Comparison of ENCODE assay signal across 15 mouse cellular contexts in genomic region chr5:139479088-139479487, GRCm38 (mm10). TPM values are rescaled to one million over a fixed set of nuclear protein-coding genes. Genes with fewer than 3 reads are reported as not detected.
A peak's percentile ranks its signal among the peaks of the same experiment; 100 is the strongest.
DNase-seq lines count a peak whose midpoint lies in the region; ATAC-seq and TF ChIP-seq lines count a peak whose summit lies in the region.
"Had no signal": no experiment of that assay in that cellular context is flagged by ENCODE, and none has a peak within 500 bp of the region (broad histone marks: within the 10 kb centered on the region; RNA-seq: fewer than 3 reads in every experiment).

No protein-coding gene starts in this region.

- no peak overlapping the region for H3K27ac ChIP-seq in heart, adult 2 months
- H3K27ac ChIP-seq in kidney, embryonic 15.5 days = no peak overlapping the region
- H3K27ac ChIP-seq: embryonic facial prominence, embryonic 15.5 days; hindbrain, embryonic 13.5 days; limb, embryonic 10.5 days had no signal

- no peaks in the 10 kb centered on the region for H3K9me3 ChIP-seq in kidney, embryonic 15.5 days (replicated peaks)
- H3K9me3 ChIP-seq: embryonic facial prominence, embryonic 15.5 days; G1E; heart, embryonic 12.5 days; hindbrain, embryonic 13.5 days; limb, embryonic 10.5 days had no signal

- H3K4me3 ChIP-seq in heart, adult 2 months = no peak overlapping the region
- H3K4me3 ChIP-seq in C2C12 (ENCODE audit: insufficient read depth, poor library complexity, severe bottlenecking) = no peak overlapping the region
- no peak overlapping the region for H3K4me3 ChIP-seq in kidney, embryonic 15.5 days (replicated peaks)
- H3K4me3 ChIP-seq: embryonic facial prominence, embryonic 15.5 days; heart, embryonic 12.5 days; hindbrain, embryonic 13.5 days; limb, embryonic 10.5 days had no signal

- peak; percentile 18 to 27 for DNase-seq in heart, adult 2 months
- no peak for DNase-seq in heart, postnatal 10 days
- DNase-seq in cerebellum, postnatal 36 days = peak; percentile 32 to 46
- DNase-seq in monocyte, adult 2 months (ENCODE audit: low read depth in 1 of 2, low spot score in 2 of 2) = peak; percentile 72 to 74
- DNase-seq in thymus, postnatal 0 days (ENCODE audit: low spot score) = no peak
- DNase-seq: lung, embryonic 14.5 days had no signal

- H3K79me3 ChIP-seq in C2C12 (ENCODE audit: low read depth) = peaks cover 14% of the 10 kb centered on the region

- 74% methylated on average over 8 of the region's 8 CpGs for WGBS in heart, adult 2 months
- WGBS in kidney, embryonic 15.5 days = 94% methylated on average over 8 of the region's 8 CpGs

- H3K4me1 ChIP-seq in heart, adult 2 months (ENCODE audit: control insufficient read depth, insufficient read depth, low read length) = peaks cover 3% of the 10 kb centered on the region
- peaks cover 16% of the 10 kb centered on the region for H3K4me1 ChIP-seq in kidney, embryonic 15.5 days

- H3K27me3 ChIP-seq in heart, adult 2 months (ENCODE audit: control insufficient read depth, insufficient read depth, low read length) = no peaks in the 10 kb centered on the region
- H3K27me3 ChIP-seq in C2C12 (ENCODE audit: control insufficient read depth, insufficient read depth, insufficient read length) = no peaks in the 10 kb centered on the region
- no peaks in the 10 kb centered on the region for H3K27me3 ChIP-seq in kidney, embryonic 15.5 days
- H3K27me3 ChIP-seq: embryonic facial prominence, embryonic 15.5 days; heart, embryonic 12.5 days; hindbrain, embryonic 13.5 days had no signal

- H3K4me2 ChIP-seq in kidney, embryonic 15.5 days = no peak overlapping the region
- H3K4me2 ChIP-seq: embryonic facial prominence, embryonic 15.5 days; heart, embryonic 12.5 days; hindbrain, embryonic 13.5 days; lung, embryonic 14.5 days had no signal

- no peaks in the 10 kb centered on the region for H3K79me2 ChIP-seq in heart, adult 2 months (replicated peaks; ENCODE audit: control insufficient read depth, insufficient read depth, low read length)
- H3K79me2 ChIP-seq in C2C12 (ENCODE audit: control insufficient read depth, insufficient read depth) = peaks cover 26% of the 10 kb centered on the region

- ATAC-seq in kidney, embryonic 15.5 days (replicated peaks; ENCODE audit: low FRiP score) = no peak
- no peak for ATAC-seq in frontal cortex, adult (ENCODE audit: low TSS enrichment)
- ATAC-seq: midbrain, embryonic 16.5 days had no signal

- intact Hi-C loops in heart, adult 2 months (cut with DNase I) = no loop called here
- intact Hi-C loops in heart, postnatal 10 days (cut with DNase I) = no loop called here

- no peak overlapping the region for H3ac ChIP-seq in C2C12 (ENCODE audit: control insufficient read depth, insufficient read length, low read depth)

- TF ChIP-seq POLR2A in heart, adult 2 months (IDR thresholded peaks at IDR 0.05; ENCODE audit: insufficient read depth, low read depth, low read length) = no peak

- no peak for TF ChIP-seq CTCF in heart, adult 2 months (IDR thresholded peaks at IDR 0.05)
- TF ChIP-seq CTCF in C2C12 (IDR thresholded peaks at IDR 0.05; ENCODE audit: control insufficient read depth, insufficient read depth, insufficient read length) = no peak

- TF ChIP-seq EP300 in heart, adult 2 months (IDR thresholded peaks at IDR 0.05; ENCODE audit: insufficient read depth, low read depth, low read length) = no peak

- H3K9ac ChIP-seq in heart, adult 2 months (ENCODE audit: low read depth, low read length) = no peak overlapping the region
- no peak overlapping the region for H3K9ac ChIP-seq in kidney, embryonic 15.5 days
- H3K9ac ChIP-seq: embryonic facial prominence, embryonic 15.5 days; heart, embryonic 12.5 days; hindbrain, embryonic 13.5 days; lung, embryonic 14.5 days had no signal

- H3K36me3 ChIP-seq in heart, adult 2 months (ENCODE audit: control insufficient read depth, insufficient read depth, low read length) = no peaks in the 10 kb centered on the region
- H3K36me3 ChIP-seq in C2C12 (ENCODE audit: control insufficient read depth, insufficient read depth) = peaks cover 73% of the 10 kb centered on the region
- H3K36me3 ChIP-seq in kidney, embryonic 15.5 days = peaks cover 82% of the 10 kb centered on the region

TF ChIP-seq in C2C12, 6 proteins besides CTCF, POLR2A, EP300 and RAD21:
- no peak for TF ChIP-seq MYOG (IDR thresholded peaks at IDR 0.05; ENCODE audit: control insufficient read depth, extremely low read depth, insufficient read length)
- TF ChIP-seq MYOD1 (IDR thresholded peaks at IDR 0.05; ENCODE audit: control insufficient read depth, insufficient read length, low read depth) = peak; percentile 27

RNA-seq across cellular contexts. Expression of gene Zfand2a, which starts 5.3 kb away (rescaled TPM):
- 10 to 100 TPM; 14.0 to 16.7 TPM for total RNA-seq in heart, adult 2 months (2021)
- polyA plus RNA-seq in heart, adult 2 months (2012; rRNA removed) = 12.0 and 17.6 TPM in 2 replicates
- 10 to 100 TPM; 20.6 to 21.5 TPM for total RNA-seq in heart, postnatal 10 days (2021)
- polyA plus RNA-seq in C2C12 (2012; fragmentation: generic; extraction: Trizol) = 23.6 TPM
- 4.7 and 4.8 TPM in 2 replicates for polyA plus RNA-seq in thymus, postnatal 0 days (2015; fragmentation: Nextera tagmentation; extraction: Ambion mirVana)
- polyA plus RNA-seq in kidney, embryonic 15.5 days (2015; fragmentation: Nextera tagmentation; extraction: Ambion mirVana) = 9.8 and 13.2 TPM in 2 replicates

RNA-seq across cellular contexts. Expression of gene 3110082I17Rik, which starts 18.8 kb away (rescaled TPM):
- 1 to 10 TPM; 4.9 to 5.6 TPM for total RNA-seq in heart, adult 2 months (2021)
- 5.4 and 5.7 TPM in 2 replicates for polyA plus RNA-seq in heart, adult 2 months (2012; rRNA removed)
- total RNA-seq in heart, postnatal 10 days (2021) = 1 to 10 TPM; 9.9 to 10.0 TPM
- 31.4 TPM for polyA plus RNA-seq in C2C12 (2012; fragmentation: generic; extraction: Trizol)
- polyA plus RNA-seq in thymus, postnatal 0 days (2015; fragmentation: Nextera tagmentation; extraction: Ambion mirVana) = 19.6 and 19.9 TPM in 2 replicates
- polyA plus RNA-seq in kidney, embryonic 15.5 days (2015; fragmentation: Nextera tagmentation; extraction: Ambion mirVana) = 39.9 and 43.3 TPM in 2 replicates

RNA-seq across cellular contexts. Expression of gene Gper1, which starts 56.1 kb away (rescaled TPM):
- total RNA-seq in heart, adult 2 months (2021) = 1 to 10 TPM; 1.4 to 1.5 TPM
- 2.0 and 4.9 TPM in 2 replicates for polyA plus RNA-seq in heart, adult 2 months (2012; rRNA removed)
- 1 to 10 TPM; 2.5 to 2.6 TPM for total RNA-seq in heart, postnatal 10 days (2021)
- 18.8 TPM for polyA plus RNA-seq in C2C12 (2012; fragmentation: generic; extraction: Trizol)
- 5.2 and 6.1 TPM in 2 replicates for polyA plus RNA-seq in thymus, postnatal 0 days (2015; fragmentation: Nextera tagmentation; extraction: Ambion mirVana)
- 5.1 and 5.7 TPM in 2 replicates for polyA plus RNA-seq in kidney, embryonic 15.5 days (2015; fragmentation: Nextera tagmentation; extraction: Ambion mirVana)
- total RNA-seq: G1E had no signal
- polyA plus RNA-seq: G1E had no signal

Comparison
In these comparisons a context has a peak if more than half of its experiments do, and no peak if none do; other contexts are left out.
1. DNase-seq: peak in heart, adult 2 months (2 of 2), cerebellum, postnatal 36 days (2 of 2) and monocyte, adult 2 months (2 of 2); none in heart, postnatal 10 days (0 of 2) and thymus, postnatal 0 days (single experiment).